Mouse (Mus musculus) brain, embryonic 18.5 days (tissue): Measurements from ENCODE around the gene Gm10800.
"Not testable (repeated sequence)": the region's sequence is repeated elsewhere in the genome, so short reads cannot be mapped to it uniquely, and the experiment has no call there.

Source experiments
- DNase-seq: peaks from one replicate; pipeline ENCODE4 v3.0.0-alpha.2; 2012; ENCODE audit warnings: low read depth, low spot score

Gene Gm10800

DNA sequence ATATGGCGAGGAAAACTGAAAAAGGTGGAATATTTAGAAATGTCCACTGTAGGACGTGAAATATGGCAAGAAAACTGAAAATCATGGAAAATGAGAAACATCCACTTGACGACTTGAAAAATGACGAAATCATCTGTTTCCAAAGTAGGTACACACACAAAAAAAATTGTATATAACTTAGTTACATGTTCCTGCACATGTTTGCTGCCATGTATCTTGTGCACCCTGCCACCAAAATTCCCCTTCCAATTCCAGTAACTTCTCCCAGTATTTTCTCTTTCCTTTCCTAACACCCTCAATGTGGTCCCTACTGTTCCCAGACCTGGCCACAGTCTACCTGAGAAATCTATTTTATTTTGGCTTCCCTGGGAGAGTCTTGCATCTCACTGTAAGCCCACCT lies at the start of gene Gm10800:
Gm10800 (minus strand) TSS at position 101 of the 400 bp plus-strand sequence.
- DNase-seq = not testable (repeated sequence)

DNA sequence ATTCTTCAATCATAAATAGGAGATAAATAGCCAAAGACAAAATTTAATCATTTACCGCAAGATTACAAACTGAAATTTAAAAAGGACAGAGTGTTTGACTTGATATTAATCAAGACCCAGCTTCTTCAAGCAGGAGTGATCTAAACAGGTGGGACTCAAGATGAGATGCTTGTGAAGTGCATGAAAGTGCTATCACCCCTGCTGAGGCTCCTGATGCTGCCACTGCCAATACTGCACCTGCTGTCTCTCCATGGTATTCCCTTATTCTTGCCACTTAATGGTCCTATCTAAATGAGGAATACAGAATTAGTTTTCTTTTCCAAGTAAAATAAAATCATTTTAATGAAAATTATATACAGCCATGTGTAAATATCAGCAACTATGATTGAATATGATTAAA lies 30.4 kb upstream of the Gm10800 start:
- DNase-seq = no peak

DNA sequence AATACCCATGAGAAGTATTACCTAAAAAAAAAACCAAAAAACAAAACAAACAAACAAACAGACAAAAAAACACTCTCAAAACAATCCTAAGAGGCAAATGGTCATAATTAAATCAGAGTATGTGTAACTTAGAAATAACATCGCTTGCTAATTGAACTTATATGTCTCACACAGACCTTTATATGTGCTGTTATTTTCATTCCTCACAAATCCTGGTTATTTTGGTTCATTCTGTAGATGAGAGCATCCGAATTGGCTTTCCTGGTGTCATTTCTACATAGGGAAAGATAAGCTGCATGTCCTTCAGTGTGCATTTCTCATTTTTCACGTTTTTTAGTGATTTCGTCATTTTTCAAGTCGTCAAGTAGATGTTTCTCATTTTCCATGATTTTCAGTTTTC lies 5.2 kb downstream of the Gm10800 start, which contains the start of gene Gm10801:
Gm10801 (plus strand) TSS at position 301 of the 400 bp plus-strand sequence.
- not testable (repeated sequence) for DNase-seq
